Mouse (Mus musculus) neural tube, embryonic 10.5 days (tissue): ENCODE results near the gene Srarp.
A peak's percentile ranks its signal among the peaks of the same experiment; 100 is the strongest.

Experiments used
- DNase-seq: peaks from one replicate; pipeline ENCODE4 v3.0.0-alpha.2; 2017; ENCODE audit warnings: low spot score; ENCODE audit errors: extremely low spot score

Srarp gene

GRCm38 (mm10) chr4:141425484-141426479, 10.1 kb downstream of the Srarp start:
- DNase-seq: no peak

- no peak for DNase-seq
These were observed 12.0 kb downstream of the Srarp start for GRCm38 (mm10) chr4:141423691-141424431.

GRCm38 (mm10) chr4:141423288-141423687, 12.6 kb downstream of the Srarp start:
- no peak for DNase-seq

GRCm38 (mm10) chr4:141422841-141423240, 13.1 kb downstream of the Srarp start:
- no peak for DNase-seq

GRCm38 (mm10) chr4:141421423-141421822, 14.5 kb downstream of the Srarp start:
- DNase-seq: no peak

GRCm38 (mm10) chr4:141420886-141421285, 15.0 kb downstream of the Srarp start:
- no peak for DNase-seq

- no peak for DNase-seq
These were observed 15.6 kb downstream of the Srarp start, which contains the start of gene Hspb7 for GRCm38 (mm10) chr4:141420192-141420829. TSS of gene Hspb7 (plus strand) at chr4:141420779.

- no peak for DNase-seq
These were observed 16.3 kb downstream of the Srarp start for GRCm38 (mm10) chr4:141419398-141420191.

GRCm38 (mm10) chr4:141415924-141416323, 20.0 kb downstream of the Srarp start, which contains the start of gene Clcnkb:
TSS of gene Clcnkb (minus strand) at chr4:141416014.
- no peak for DNase-seq

- DNase-seq: no peak
These were observed 24.4 kb downstream of the Srarp start for GRCm38 (mm10) chr4:141411430-141411992.

GRCm38 (mm10) chr4:141408577-141408976, 27.3 kb downstream of the Srarp start:
- no peak for DNase-seq

GRCm38 (mm10) chr4:141406516-141407299, 29.2 kb downstream of the Srarp start:
- DNase-seq: no peak

GRCm38 (mm10) chr4:141405314-141405622, 30.6 kb downstream of the Srarp start:
- DNase-seq: no peak

- DNase-seq: peak; percentile 92
These were observed 31.2 kb downstream of the Srarp start for GRCm38 (mm10) chr4:141404518-141405313.

GRCm38 (mm10) chr4:141400171-141400570, 35.7 kb downstream of the Srarp start:
- no peak for DNase-seq

- no peak for DNase-seq
These were observed 37.4 kb downstream of the Srarp start, which contains the start of gene Clcnka for GRCm38 (mm10) chr4:141398545-141398944. TSS of gene Clcnka (minus strand) at chr4:141398724.

- DNase-seq: no peak
These were observed 38.0 kb downstream of the Srarp start for GRCm38 (mm10) chr4:141397861-141398260.

- DNase-seq: no peak
These were observed 41.2 kb downstream of the Srarp start for GRCm38 (mm10) chr4:141394751-141395150.

- DNase-seq: no peak
These were observed 44.6 kb downstream of the Srarp start for GRCm38 (mm10) chr4:141391293-141391692.
